Mouse (Mus musculus) cerebellum, adult 11 months (tissue): ENCODE data around the gene Ebna1bp2.

ENCODE experiments used
- DNase-seq: peaks from one replicate; pipeline ENCODE4 v3.0.0; 2022

The Ebna1bp2 gene

DNA sequence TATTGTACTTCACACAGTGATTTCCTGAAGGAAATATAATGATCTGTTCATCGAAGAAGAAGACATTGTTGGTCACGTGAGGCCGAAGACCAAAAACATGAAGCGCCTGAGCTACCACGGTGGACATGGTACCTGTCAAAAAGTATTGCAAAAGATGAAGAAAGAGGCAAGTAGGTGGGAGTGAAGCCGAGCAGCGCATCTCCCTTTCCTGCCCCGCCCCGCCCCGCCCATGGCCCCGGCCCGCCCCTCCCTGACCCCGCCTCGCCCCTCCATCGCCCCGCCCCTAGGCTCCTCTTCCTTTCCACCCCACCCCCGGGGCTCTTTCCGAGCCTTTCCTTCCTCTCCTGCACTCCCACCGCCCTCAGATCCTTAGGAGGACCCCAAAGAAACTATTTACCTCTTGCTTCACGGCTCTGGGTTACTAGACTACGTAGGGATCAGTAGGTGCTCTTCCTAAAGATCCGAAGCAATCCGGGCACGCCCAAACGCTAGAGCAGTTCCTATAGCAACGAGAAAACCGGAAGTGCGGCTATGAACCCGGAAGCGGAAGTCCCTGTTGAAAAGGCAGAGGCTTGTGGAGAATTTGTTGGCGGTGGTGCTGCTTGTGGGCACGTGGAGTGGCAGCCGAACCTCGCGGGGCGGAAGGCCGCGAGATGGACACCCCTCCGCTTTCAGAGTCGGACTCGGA is at the start of gene Ebna1bp2, which contains the start of gene Cfap57:
TSS of gene Ebna1bp2 (plus strand) at position 521 of the 688 bp plus-strand sequence.
TSS of gene Cfap57 (minus strand) at position 499 of the 688 bp plus-strand sequence.
- peak; percentile 87 for DNase-seq

DNA sequence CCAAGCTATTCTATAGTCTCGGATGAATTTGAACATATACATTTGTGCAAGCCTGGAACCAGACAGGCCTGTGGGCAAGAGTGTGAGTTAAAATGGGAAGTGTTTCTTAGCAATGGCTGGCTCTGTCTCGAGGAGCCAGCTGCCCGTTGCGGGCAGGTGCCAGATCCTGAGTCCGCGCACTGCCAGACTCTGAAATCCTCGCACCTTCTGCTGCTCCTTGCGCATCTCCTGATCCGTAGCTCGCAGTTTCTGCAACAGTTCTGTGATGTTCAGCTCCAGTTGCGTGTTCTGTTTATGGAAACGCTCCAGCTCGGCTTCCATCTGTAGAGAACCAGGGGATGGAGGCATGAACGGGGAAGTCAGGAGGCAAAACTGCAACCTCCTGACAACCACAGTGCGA is 49.2 kb upstream of the Ebna1bp2 start:
- no peak for DNase-seq

DNA sequence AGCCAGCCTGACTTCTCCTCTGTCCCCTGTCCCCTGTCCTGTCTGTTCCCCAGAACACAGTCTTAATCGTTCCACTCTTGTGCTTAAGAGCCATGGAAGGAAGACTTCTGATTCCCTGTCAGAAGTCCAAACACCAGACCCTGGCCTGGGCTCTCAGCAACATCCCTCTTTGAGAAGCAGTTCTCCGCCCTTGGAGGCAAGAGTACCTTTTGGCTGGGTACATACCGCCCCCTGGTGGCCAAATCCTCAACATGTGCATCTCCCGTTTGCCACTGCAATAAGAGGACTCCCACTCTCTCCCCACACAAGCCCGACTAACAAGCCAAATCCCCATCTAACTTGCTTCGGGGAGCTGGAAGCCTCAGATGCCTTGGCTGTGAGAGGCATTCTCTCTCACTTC is 44.5 kb upstream of the Ebna1bp2 start:
- DNase-seq = peak; percentile 39

DNA sequence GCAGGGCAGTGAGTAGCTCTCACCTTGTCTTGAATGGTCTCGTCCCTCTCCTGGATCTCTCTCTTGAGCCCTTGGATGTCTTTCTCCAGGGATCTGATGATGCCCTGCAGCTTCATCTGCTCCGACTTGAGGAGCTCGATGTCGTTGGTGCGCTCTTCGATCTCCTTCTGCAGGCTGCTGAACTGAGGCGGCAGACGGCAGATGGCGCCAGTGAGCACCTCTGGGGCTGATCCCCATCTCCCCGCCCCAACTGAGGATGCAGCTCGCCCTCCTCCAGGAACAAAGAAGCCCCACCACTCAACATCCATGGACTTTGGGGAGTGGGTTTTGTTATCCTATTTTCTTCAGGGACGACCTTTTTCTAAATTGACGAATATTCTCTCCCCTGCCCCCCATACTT is 41.3 kb upstream of the Ebna1bp2 start:
- DNase-seq = no peak

DNA sequence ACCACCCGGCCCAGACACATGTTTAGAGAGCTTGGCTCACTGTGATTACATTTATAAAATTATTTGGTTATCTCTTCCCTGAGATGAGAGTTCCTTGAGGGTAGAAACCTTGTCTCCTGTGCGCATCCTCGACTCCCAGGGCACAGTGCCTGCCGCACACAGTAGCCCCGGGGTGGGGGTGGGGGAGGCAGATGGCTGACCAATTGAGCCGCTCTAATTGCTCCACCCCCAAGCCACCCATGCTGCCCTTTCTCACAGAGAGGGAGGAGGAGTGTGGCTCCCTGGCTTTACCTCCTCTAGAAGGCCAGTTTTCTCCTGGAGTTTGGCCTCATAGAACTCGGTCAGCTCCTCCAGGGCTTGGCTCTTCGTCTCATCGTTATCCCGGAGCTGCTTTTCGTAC is 39.1 kb upstream of the Ebna1bp2 start:
- DNase-seq = no peak

DNA sequence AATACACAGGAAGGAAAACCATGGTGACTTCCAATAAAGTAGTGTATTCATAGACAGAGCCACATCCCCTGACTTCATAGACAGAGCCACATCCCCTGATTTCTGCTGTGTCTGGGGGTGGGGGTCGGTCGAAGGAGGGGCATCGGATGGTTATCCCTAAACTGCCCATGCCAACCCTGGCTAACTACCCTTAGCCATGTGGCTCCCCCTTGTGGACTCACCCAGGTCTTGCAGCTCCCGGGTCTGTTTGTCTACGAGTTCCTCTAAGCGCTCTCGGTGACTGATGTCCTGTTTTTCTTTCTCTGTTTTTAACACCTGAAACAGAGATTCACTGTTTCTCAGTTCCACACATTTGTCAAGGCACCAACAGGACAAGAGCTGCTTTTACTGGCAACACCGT is 38.0 kb upstream of the Ebna1bp2 start:
- no peak for DNase-seq

DNA sequence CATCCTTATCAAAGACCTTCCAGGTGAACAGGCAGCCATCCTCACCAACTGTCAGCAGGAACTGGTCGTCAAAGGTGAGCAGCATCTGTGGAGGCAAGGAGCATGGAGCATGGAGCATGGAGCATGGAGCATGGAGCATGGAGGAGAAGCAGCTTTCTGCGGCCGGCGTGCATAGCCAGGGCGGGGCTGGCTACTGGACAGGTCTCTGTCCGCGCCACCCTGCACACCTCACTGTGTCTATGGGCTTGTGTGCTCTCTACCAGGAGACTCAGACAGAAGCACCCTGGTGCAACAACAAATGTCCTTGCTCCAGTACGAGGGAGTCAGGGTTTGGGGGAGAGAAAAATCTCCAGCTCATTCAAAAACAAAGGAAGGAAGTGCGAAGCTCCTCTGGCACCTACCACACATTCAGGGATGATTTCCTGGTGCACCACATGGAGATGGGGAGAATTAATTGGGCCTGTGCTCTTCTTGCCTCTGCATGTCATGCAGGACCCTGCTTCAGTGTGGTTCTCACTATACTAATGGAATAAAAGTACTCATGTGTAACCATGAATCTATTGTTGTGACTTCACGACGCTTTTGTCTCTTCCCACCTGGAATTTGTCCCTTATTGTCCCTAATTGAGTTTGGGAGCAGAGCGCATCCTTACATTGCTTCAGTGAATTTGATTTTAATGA is 31.4 kb upstream of the Ebna1bp2 start:
- no peak for DNase-seq

DNA sequence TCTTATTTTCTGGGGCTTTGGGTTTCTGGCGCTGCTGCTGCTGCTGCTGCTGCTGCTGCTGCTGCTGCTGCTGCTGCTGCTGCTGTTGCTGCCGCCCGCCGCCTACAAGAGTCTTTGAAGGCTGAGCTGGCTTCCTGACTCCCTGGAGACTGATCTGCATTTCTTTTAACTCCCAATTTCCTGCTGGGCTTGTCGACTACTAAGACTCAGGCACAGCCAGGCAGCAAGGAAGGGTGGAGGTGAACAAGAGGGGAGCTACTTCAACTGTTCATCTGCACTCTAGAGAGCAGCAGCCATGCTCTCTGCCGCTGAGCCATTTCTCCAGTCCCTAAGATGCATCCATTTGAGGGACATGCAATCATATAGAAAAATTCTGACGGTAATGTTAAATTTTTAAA is 30.9 kb upstream of the Ebna1bp2 start:
- no peak for DNase-seq

DNA sequence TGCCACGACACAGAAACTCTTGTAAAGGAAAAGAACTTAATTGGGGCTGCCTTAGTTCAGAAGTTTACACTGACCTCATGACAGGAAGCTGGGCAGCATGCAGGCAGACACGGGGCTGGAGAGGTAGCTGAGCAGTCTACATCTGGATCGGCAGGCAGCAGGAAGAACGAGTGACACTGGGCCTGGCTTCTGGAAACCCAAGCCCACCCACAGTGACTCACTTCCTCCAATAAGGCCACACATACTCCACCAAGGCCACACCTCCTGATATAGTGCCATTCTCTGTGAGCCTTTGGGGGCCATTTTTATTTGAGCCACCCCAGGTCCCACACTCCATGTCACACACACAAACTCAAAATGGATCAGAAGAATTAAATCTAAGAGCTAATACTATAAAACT is 16.5 kb upstream of the Ebna1bp2 start:
- no peak for DNase-seq

DNA sequence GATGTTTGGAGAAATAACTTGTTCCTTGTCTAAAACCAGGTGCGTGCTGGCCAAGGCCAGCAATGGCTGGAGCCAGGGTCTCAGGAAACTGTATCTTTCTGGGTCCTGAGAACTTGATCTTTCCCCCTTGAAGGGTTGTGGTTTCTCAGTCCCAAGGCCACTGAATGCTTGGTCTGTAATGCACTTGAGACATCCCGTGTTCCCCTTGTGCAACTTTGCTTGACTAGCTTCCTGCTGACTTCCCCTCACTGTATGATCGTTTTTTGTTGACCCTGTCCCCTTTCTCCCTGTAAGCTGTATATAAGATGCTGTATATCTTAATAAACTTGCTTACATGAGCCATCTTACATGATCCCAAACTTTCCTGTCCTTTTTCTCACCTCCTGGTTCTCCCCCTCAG is 10.8 kb upstream of the Ebna1bp2 start:
- no peak for DNase-seq

DNA sequence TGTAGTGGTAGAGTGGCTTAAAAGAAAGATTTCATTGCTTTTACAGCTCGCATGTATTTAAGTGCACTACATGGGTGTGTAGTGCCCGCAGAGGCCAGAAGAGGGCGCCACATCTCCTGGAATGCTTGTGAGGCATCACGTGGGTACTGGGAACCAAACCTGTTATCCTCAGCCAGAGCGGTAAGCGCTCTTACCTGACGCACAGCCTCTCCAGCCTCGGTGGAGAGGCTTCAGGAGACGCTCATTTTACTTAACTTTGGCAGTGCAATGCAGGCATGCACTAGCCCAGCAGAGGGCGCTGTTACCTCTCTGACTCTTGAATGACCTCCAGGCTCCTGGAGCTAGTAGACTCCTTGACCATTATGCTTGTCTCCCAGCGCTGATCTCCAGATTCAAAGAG is 8.0 kb upstream of the Ebna1bp2 start:
- no peak for DNase-seq

DNA sequence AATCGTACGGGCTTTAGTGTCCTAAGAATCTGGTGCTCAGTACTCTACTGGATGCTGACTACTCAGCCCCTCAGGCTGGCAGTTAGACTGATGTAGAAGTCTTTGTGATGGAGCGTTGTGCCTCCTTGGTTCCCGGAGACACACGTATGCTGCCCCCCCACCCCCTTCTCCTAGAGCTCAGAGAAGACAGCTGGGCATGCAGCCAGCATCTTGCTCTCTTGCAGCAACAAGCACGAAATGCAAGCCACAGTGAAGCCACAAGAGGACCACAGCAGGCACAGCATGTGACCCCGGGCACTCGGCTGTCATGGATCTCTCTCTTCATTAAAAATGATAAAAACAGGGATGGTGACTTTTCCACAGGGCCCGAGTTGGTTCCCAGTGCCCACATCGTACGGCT is 5.2 kb upstream of the Ebna1bp2 start:
- no peak for DNase-seq

DNA sequence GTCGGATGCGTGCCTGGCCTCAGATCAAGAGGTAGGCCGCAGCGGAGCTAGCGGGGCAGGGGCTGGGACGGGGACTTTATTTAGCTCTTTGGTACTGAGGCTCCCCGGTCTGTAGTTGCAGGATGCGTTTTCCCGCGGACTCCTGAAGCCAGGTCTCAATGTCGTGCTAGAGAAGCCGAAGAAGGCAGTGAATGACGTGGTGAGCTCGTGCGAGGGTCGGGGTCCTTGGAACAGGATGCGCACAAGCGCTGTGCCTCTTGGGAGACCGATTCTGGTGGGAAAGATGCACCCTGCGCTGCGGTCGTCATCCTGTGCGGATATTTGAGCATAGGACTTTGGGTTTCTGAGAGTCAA is 345 bp downstream of the Ebna1bp2 start:
- no peak for DNase-seq

DNA sequence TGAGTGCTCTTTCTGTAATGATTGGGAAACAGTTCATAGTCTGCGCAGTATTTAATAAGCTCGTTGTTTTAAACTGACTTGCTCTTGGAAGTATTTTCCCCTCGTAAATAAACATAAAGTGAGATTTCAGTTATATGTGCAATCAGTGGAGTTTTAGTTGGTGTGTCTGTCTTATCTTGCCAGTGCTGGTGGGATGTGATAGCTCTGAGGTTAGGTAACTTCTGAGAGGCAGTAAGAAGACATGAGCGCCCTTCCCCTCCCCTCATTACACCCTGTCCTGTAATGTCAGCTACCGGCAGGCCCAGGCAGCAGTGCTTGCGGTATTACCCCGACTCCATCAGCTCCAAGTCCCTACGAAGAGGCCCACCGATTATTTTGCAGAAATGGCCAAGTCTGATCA is 1.2 kb downstream of the Ebna1bp2 start:
- no peak for DNase-seq

DNA sequence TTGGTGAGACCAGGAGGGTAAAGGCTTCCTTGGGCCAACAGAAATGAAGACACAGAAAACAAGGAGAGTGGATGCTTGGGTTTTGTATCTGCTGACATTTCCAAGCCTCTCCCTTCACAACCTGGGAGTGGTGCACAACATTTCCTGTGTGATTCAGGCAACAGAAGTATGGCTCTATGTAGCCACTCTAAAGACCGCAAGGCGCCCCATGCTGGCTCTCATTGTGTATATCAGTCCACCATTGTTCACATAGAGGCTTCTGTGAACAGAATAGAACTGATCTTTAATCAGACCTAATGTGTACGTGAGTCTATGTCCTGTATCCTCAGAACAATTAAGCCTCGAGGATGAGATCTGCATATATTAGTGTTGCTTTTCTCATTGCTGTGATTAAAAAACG is 9.7 kb downstream of the Ebna1bp2 start:
- DNase-seq = no peak

DNA sequence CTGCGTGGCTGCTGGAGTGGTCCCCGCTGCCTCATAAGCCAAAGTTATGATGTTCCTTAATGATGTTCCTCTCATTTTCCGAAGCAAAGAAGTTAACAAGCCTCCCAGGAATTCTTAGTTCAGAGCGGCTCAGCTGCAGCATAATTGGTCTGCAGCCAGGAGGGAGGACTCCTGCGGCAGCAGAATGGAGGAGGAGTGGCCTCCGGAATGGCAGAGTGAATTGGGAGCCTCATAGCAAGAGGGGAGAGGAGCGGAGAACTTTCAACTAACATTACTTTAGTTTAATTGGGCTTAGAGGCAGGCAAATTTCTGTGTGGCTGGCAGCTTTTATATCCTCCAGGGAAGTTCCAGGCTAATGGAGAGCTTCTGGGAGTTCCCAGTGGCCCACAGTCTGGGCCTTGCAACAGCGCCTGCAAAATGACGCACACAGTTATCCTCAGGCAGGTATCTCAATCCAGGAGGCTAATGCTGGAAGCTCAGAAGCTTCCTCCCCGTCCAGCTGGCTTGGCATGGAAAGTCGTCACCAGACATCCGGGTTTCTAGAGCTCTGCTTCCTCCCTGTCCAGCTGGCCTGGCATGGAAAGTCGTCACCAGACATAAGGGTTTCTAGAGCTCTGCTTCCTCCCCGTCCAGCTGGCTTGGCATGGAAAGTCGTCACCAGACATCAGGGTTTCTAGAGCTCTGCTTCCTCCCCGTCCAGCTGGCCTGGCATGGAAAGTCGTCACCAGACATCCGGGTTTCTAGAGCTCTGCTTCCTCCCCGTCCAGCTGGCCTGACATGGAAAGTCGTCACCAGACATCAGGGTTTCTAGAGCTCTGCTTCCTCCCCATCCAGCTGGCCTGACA is 22.0 kb downstream of the Ebna1bp2 start:
- no peak for DNase-seq

DNA sequence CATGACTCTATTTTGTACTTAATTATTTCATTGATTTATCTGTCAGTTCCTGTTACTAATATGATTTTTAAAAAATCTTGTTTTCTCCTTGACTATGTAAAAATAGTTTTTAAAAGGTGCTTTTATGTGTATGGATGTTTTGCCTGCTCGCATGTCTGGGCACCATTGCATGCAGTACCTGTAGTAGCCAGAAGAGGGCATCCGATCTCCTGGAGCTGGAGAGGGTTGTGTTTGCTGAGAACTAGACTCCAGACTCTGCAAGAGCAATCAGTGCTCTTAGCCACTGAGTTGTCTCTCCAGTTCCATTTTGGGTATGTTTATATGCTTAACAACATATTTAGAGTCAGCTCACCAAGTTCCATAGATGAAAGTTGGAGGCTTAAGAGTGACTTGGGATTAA is 24.6 kb downstream of the Ebna1bp2 start:
- DNase-seq = peak; percentile 16

DNA sequence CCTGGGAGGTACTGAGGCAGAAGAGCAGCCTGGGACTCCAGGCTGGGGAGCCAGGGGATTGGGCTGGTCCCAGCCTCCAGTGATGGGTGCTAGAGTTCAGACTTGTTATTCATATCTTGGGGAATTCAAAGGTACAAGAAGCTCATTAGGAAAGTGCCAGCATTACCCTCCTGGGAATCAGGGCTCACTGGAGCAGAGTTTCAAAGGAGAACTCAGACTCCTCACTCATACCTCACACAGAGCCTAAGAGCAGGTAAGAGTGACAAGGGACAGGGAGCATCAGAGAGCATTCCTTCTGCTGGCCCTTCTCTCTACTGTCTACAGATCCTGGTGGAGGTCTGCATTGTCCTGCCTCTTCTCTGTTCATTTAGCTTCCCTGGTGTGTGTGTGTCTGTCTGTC is 38.1 kb downstream of the Ebna1bp2 start, which contains the start of gene Olfr62:
TSS of gene Olfr62 (plus strand) at position 301 of the 400 bp plus-strand sequence.
- DNase-seq = no peak
